Mouse (Mus musculus) cerebellum, adult 2 months (tissue): ENCODE measurements around the gene Zfp617.
"Not testable (repeated sequence)": the region's sequence is repeated elsewhere in the genome, so short reads cannot be mapped to it uniquely, and the experiment has no call there.

Source experiments
- CTCF ChIP-seq: fragments of 200-500 bp; IDR thresholded peaks from 2 replicates; pipeline ENCODE4 v1.5.1; 2011; ENCODE audit warnings: low read depth, mild to moderate bottlenecking, control low read depth, low read length, moderate library complexity, borderline replicate concordance; ENCODE audit not compliant: insufficient read depth
- POLR2A ChIP-seq: fragments of 200-500 bp; IDR thresholded peaks from 2 replicates; pipeline ENCODE4 v1.6.1; 2011; ENCODE audit warnings: low read length, control low read depth, borderline replicate concordance; ENCODE audit not compliant: insufficient read depth

- not testable (repeated sequence) for TF ChIP-seq CTCF, POLR2A
These were observed 46.4 kb upstream of the Zfp617 start for GRCm38 (mm10) chr8:71862038-71862437.
